Mouse (Mus musculus) yolk sac, embryonic 10.5 days (tissue): Measurements from ENCODE around the gene Smim14.

ENCODE experiments used
- DNase-seq: peaks from one replicate; pipeline ENCODE4 v3.0.0-alpha.2; 2017; ENCODE audit warnings: low spot score

Gene Smim14

DNA sequence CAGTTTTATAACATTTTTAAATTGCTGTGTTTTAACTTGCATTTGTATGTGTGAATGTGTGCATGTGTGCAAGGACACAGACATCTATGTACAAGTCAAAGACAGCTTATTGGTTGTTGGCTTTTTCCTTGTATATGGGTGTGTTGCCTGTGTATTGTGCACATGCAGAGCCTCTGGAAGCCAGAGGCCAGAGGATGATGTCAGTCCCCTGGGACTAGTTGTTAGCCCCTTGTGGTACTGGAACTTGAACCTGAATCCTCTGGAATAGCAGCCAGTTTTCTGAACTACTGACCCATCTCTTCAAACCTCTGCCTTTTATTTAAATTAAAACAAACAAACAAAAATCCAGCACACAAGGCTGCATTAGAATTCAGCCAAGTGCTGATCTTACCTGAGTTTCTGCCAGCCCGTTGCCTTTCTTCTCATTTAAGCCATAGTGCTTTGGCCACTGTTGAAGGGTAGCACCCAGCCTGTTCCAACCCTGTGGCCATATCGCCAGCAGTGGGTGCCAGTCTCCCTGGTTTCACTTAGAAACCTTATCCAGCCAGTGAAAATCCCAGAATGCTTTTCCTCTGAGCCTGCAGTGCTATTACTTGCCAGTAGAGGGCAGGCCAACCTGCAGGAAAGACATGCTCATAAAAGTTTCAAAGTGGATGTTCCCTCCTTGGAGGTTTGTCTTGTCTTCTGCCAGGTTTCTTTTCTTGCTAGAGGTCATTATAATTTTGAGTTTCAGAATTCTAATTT lies 135.6 kb downstream of the Smim14 start:
- DNase-seq: peak; percentile 65
